Mouse (Mus musculus) bone marrow, adult 2 months (tissue): ENCODE measurements around the gene Umad1. TPM values are rescaled to one million over a fixed set of nuclear protein-coding genes. Genes with fewer than 3 reads are reported as not detected.

Experiments used
- H3K27ac ChIP-seq: fragments of 200-500 bp; 2 replicates; pipeline ENCODE4 v1.5.1; 2012; ENCODE audit warnings: low read depth, mild to moderate bottlenecking, control low read depth, inconsistent platforms, low read length; ENCODE audit not compliant: control insufficient read depth, poor library complexity, insufficient read depth
- H3K4me1 ChIP-seq: fragments of 200-500 bp; 2 replicates; pipeline ENCODE4 v1.6.1; 2011; ENCODE audit warnings: low read length; ENCODE audit not compliant: control insufficient read depth, insufficient read depth
- H3K4me3 ChIP-seq: fragments of 200-500 bp; replicated peaks from 2 replicates; pipeline ENCODE3; 2011; ENCODE audit warnings: mild to moderate bottlenecking, low read depth, low read length, control low read depth; ENCODE audit not compliant: control insufficient read depth
- CTCF ChIP-seq: fragments of 200-500 bp; IDR thresholded peaks from 2 replicates; pipeline ENCODE4 v1.5.1; 2011; ENCODE audit warnings: low read length, control low read depth; ENCODE audit not compliant: control insufficient read depth, insufficient read depth
- POLR2A ChIP-seq: fragments of 200-500 bp; IDR thresholded peaks from 2 replicates; pipeline ENCODE4 v1.6.1; 2011; ENCODE audit warnings: low read depth, mild to moderate bottlenecking, control low read depth, low read length, borderline replicate concordance; ENCODE audit not compliant: control insufficient read depth
- WGBS: fragments of 180-500 bp; shearing (Covaris S2); methylation state at CpG from one replicate; pipeline ENCODE4 v1.1.7; 2018; 5-methylcytosine and 5-hydroxymethylcytosine counted together
- polyA plus RNA-seq: library from polyadenylated mRNA; stranded (reverse); fragments of >200 nt; gene quantifications from 2 replicates; pipeline ENCODE4 v1.2.4, GENCODE M21; 2011; ENCODE audit warnings: low replicate concordance; ENCODE audit not compliant: missing spikeins, insufficient read depth, insufficient read length

The Umad1 gene
- polyA plus RNA-seq, 1 experiment, result 8.5 TPM

GRCm38 (mm10) chr6:8446786-8447185 lies 187.7 kb downstream of the Umad1 start:
- 84% methylated on average over 5 of the region's 5 CpGs for WGBS
- Histone ChIP-seq H3K27ac (no peak overlapping the region), H3K4me1 (peaks cover 1% of the 10 kb centered on the region; the same call in 1 of the 2 replicates), H3K4me3 (no peak overlapping the region)
- TF ChIP-seq POLR2A (no peak), CTCF (no peak)

- Histone ChIP-seq H3K4me1 (no peaks in the 10 kb centered on the region), H3K27ac (no peak overlapping the region), H3K4me3 (no peak overlapping the region)
- TF ChIP-seq POLR2A (no peak), CTCF (no peak)
- 87% methylated on average over 5 of the region's 5 CpGs for WGBS
Observed at GRCm38 (mm10) chr6:8455599-8455998, 196.5 kb downstream of the Umad1 start.

DNA sequence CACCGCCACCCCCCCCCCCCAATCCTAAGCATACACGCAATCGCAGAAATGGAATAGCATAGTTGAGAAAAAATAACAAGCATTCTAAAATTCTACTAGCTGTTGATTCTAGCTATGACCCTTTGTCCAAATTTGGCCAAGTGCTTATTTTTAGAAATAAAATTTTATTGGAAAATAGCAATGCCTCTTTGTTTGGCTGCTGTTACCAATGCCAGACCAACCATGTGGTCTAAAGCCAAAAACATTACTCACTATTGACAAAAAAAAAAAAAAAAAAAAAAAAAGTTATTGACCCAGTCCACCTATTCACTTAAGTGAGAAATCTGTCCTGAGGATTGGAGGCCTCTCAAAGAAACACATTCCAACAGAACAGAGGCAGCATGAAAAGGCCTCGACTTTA lies 199.5 kb downstream of the Umad1 start:
- H3K4me3 ChIP-seq, result no peak overlapping the region
- H3K4me1 ChIP-seq, result no peaks in the 10 kb centered on the region
- WGBS, result 94% methylated on average over 4 of the region's 4 CpGs
- H3K27ac ChIP-seq, result no peak overlapping the region
- TF ChIP-seq CTCF (no peak), POLR2A (no peak)

DNA sequence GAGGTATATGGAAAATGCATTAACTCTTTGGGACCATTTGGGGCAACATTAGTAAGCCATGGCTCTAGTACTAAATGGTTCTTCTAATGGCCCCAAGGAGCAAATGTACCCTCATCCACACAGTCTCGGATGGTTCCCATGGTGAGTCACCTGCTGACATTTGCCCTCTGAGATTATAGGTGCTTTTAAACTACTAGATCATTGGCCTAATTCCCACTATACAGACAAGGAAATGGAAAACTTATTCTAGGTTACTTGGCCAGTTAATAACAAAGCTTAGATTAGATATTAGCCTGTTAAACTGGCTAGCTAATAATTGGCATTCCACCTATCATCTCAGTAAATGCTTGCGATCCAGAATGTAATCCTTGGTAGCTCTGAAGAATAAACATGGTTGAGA lies 203.4 kb downstream of the Umad1 start:
- TF ChIP-seq POLR2A (no peak), CTCF (no peak)
- H3K27ac ChIP-seq, result no peak overlapping the region
- 91% methylated on average over 2 of the region's 2 CpGs for WGBS
- no peaks in the 10 kb centered on the region; the same call in 1 of the 2 replicates for H3K4me1 ChIP-seq
- no peak overlapping the region for H3K4me3 ChIP-seq

DNA sequence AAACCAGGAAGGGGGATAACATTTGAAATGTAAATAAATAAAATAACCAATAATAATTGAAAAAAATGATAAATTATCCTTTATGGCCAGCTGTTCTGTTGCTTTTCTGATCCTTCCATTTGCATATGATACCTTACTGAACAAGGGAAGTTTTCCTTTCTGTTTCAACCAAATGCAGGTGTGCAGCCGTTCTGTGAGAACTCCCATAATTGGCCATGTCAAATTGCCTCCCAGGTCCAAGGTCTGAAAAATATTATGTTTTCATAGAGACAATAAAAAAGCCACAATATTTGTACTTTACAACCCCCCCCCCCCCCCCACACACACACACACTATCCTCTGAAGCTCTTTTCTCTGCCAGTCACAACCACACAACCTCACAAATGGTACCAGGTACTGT lies 206.3 kb downstream of the Umad1 start:
- Histone ChIP-seq H3K4me3 (no peak overlapping the region), H3K27ac (no peak overlapping the region), H3K4me1 (no peaks in the 10 kb centered on the region; the same call in 1 of the 2 replicates)
- 81% methylated on average over 1 of the region's 1 CpGs for WGBS
- TF ChIP-seq POLR2A (no peak), CTCF (no peak)

DNA sequence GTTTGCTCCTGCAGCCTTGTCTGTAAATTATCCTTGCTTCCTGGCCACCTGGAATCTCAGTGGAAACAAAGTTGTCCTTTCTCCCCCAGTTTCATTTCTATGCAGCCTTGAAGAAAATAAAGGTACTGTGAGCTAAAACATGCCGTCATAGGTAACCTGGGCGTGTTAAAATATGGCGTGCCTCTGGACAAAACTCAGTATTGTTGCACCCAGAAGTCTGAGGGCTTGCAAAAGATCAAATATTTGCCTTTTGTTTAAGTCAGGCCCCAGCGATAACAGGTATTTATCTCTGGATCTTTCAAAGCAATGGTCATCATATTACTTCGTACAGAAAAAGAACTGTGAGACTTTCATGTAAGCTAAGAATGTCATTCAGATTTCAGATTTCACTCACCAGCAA lies 206.9 kb downstream of the Umad1 start:
- no peak for TF ChIP-seq POLR2A
- TF ChIP-seq CTCF, result no peak
- WGBS, result 85% methylated on average over 5 of the region's 5 CpGs
- Histone ChIP-seq H3K4me3 (no peak overlapping the region), H3K27ac (no peak overlapping the region), H3K4me1 (no peaks in the 10 kb centered on the region; the same call in 1 of the 2 replicates)

GRCm38 (mm10) chr6:8467667-8468337 lies 208.7 kb downstream of the Umad1 start:
- Histone ChIP-seq H3K4me3 (no peak overlapping the region), H3K27ac (no peak overlapping the region), H3K4me1 (no peaks in the 10 kb centered on the region; the same call in 1 of the 2 replicates)
- 89% methylated on average over 10 of the region's 10 CpGs for WGBS
- TF ChIP-seq CTCF, result no peak
- no peak for TF ChIP-seq POLR2A

DNA sequence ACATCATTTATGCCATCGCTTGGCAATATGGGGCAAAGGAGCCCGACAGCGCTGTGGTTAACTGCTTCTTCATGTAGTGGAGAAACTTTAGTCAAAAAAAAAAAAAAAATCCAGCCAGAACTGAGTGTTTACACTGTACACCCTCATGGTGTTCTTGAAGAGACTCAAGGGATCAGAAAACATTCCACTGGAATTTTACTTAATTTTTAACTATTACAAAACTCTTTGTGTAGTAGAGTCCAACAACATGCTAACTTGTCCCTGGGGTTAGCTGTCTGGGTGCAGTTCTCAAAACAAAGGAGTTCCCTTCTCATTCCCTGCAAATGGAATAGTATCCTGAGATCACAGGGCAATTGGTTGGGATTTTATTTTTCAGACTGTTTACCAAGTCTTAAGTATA lies 210.8 kb downstream of the Umad1 start:
- TF ChIP-seq CTCF, result no peak
- TF ChIP-seq POLR2A, result no peak
- H3K27ac ChIP-seq, result no peak overlapping the region
- WGBS, result 83% methylated on average over 3 of the region's 3 CpGs
- no peak overlapping the region for H3K4me3 ChIP-seq
- H3K4me1 ChIP-seq, result no peaks in the 10 kb centered on the region; the same call in 1 of the 2 replicates
